Mouse (Mus musculus) T-helper 2 cell (primary cell): ENCODE results near the gene Pcsk6.

Source experiments
- in situ Hi-C: fragments of 300-600 bp; cut with MboI, MseI; formaldehyde crosslinking; loops from one replicate; pipeline ENCODE4 v1.15.1; 2025; ENCODE audit warnings: high pct_unique_total_duplicates

Gene Pcsk6

GRCm38 (mm10) chr7:66001035-66001754, 139.7 kb downstream of the Pcsk6 start:
- in situ Hi-C loops: no loop called here

GRCm38 (mm10) chr7:66001797-66002196, 140.3 kb downstream of the Pcsk6 start:
- in situ Hi-C loops: no loop called here

- in situ Hi-C loops: no loop called here
Observed at GRCm38 (mm10) chr7:66003447-66003846, 141.9 kb downstream of the Pcsk6 start.

GRCm38 (mm10) chr7:66003865-66004638, 142.5 kb downstream of the Pcsk6 start:
- in situ Hi-C loops: no loop called here

- in situ Hi-C loops: no loop called here
Observed at GRCm38 (mm10) chr7:66005066-66005465, 143.5 kb downstream of the Pcsk6 start.

GRCm38 (mm10) chr7:66008161-66008891, 146.8 kb downstream of the Pcsk6 start:
- in situ Hi-C loops: no loop called here

GRCm38 (mm10) chr7:66008892-66009273, 147.3 kb downstream of the Pcsk6 start:
- in situ Hi-C loops: no loop called here

- in situ Hi-C loops: no loop called here
Observed at GRCm38 (mm10) chr7:66010518-66010917, 149.0 kb downstream of the Pcsk6 start.

- in situ Hi-C loops: loop anchor here (25.0 kb wide), 1 partner anchor 690 kb away; no protein-coding TSS in a partner anchor
Observed at GRCm38 (mm10) chr7:66027747-66028146, 166.2 kb downstream of the Pcsk6 start.

GRCm38 (mm10) chr7:66028766-66029512, 167.4 kb downstream of the Pcsk6 start:
- in situ Hi-C loops: loop anchor here (25.0 kb wide), 1 partner anchor 692 kb away; no protein-coding TSS in a partner anchor

- in situ Hi-C loops: loop anchor here (25.0 kb wide), 1 partner anchor 700 kb away; no protein-coding TSS in a partner anchor
Observed at GRCm38 (mm10) chr7:66036809-66037208, 175.3 kb downstream of the Pcsk6 start.

- in situ Hi-C loops: loop anchor here (25.0 kb wide), 1 partner anchor 701 kb away; no protein-coding TSS in a partner anchor
Observed at GRCm38 (mm10) chr7:66038261-66038660, 176.7 kb downstream of the Pcsk6 start.

GRCm38 (mm10) chr7:66038730-66039129, 177.2 kb downstream of the Pcsk6 start:
- in situ Hi-C loops: loop anchor here (25.0 kb wide), 1 partner anchor 701 kb away; no protein-coding TSS in a partner anchor

- in situ Hi-C loops: loop anchor here (25.0 kb wide), 1 partner anchor 703 kb away; no protein-coding TSS in a partner anchor
Observed at GRCm38 (mm10) chr7:66040026-66040814, 178.7 kb downstream of the Pcsk6 start.

GRCm38 (mm10) chr7:66043552-66044459, 182.3 kb downstream of the Pcsk6 start, which contains the start of gene Gm45213:
Gene Gm45213, plus strand, starts transcription at chr7:66043602.
- in situ Hi-C loops: loop anchor here (25.0 kb wide), 1 partner anchor 707 kb away; no protein-coding TSS in a partner anchor

GRCm38 (mm10) chr7:66044617-66045016, 183.1 kb downstream of the Pcsk6 start:
- in situ Hi-C loops: loop anchor here (25.0 kb wide), 1 partner anchor 707 kb away; no protein-coding TSS in a partner anchor

- in situ Hi-C loops: loop anchor here (25.0 kb wide), 1 partner anchor 710 kb away; no protein-coding TSS in a partner anchor
Observed at GRCm38 (mm10) chr7:66046921-66047918, 185.7 kb downstream of the Pcsk6 start.
